Mouse (Mus musculus) cerebellum, adult 2 months (tissue): ENCODE results near the gene Sec16a.

Experiments
- CTCF ChIP-seq: fragments of 200-500 bp; IDR thresholded peaks from 2 replicates; pipeline ENCODE4 v1.5.1; 2011; ENCODE audit warnings: low read depth, mild to moderate bottlenecking, control low read depth, low read length, moderate library complexity, borderline replicate concordance; ENCODE audit not compliant: insufficient read depth
- POLR2A ChIP-seq: fragments of 200-500 bp; IDR thresholded peaks from 2 replicates; pipeline ENCODE4 v1.6.1; 2011; ENCODE audit warnings: low read length, control low read depth, borderline replicate concordance; ENCODE audit not compliant: insufficient read depth

GRCm38 (mm10) chr2:26424541-26424940 is 20.5 kb downstream of the Sec16a start:
- no peak for TF ChIP-seq CTCF
- no peak for TF ChIP-seq POLR2A
